Mouse (Mus musculus) C2C12 (cell line): ENCODE results near the gene Rsph3b.
"Not testable (repeated sequence)": the region's sequence is repeated elsewhere in the genome, so short reads cannot be mapped to it uniquely, and the experiment has no call there.

ENCODE experiments used
- CTCF ChIP-seq: IDR thresholded peaks from one replicate; pipeline ENCODE4 v1.5.1; 2011; ENCODE audit not compliant: control insufficient read depth, insufficient read depth, insufficient read length
- MAX ChIP-seq: IDR thresholded peaks from one replicate; pipeline ENCODE4 v1.6.1; 2011; ENCODE audit warnings: mild to moderate bottlenecking, control low read depth
- MYOD1 ChIP-seq: IDR thresholded peaks from one replicate; pipeline ENCODE4 v1.6.1; 2011; ENCODE audit warnings: low read depth; ENCODE audit not compliant: control insufficient read depth, insufficient read length
- USF1 ChIP-seq: IDR thresholded peaks from one replicate; pipeline ENCODE4 v1.6.1; 2011; ENCODE audit warnings: low read depth, mild to moderate bottlenecking, control low read depth, moderate library complexity

GRCm38 (mm10) chr17:6947984-6948768 is at the start of gene Rsph3b:
- not testable (repeated sequence) for TF ChIP-seq CTCF, MYOD1, MAX, USF1
